Mouse (Mus musculus): Measurements from ENCODE around the gene Olfr847. TPM values are rescaled to one million over a fixed set of nuclear protein-coding genes. Genes with fewer than 3 reads are reported as not detected.

Gene Olfr847
- not detected in 2 replicates for polyA plus RNA-seq (2012; rRNA removed)

DNA sequence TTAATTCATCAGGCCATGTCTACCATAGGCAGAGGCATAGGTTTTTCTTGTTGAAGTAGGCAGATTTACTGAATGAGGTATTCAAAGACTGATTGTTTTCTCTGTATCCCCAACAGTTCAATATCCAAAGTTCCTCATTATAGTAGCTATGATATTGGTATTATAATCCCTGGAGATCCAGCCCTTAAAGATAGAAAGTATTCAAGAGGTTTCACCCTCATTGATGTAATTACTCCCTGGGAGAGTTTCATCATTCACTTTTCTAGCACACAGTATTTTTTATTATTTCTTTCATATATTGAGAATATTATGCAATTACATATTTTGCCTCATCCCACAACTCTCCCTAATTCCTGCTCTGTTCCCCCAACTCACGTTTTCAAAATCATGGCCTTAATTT lies at the start of gene Olfr847:
Gene Olfr847, minus strand, starts transcription at position 101 of the 400 bp plus-strand sequence.

DNA sequence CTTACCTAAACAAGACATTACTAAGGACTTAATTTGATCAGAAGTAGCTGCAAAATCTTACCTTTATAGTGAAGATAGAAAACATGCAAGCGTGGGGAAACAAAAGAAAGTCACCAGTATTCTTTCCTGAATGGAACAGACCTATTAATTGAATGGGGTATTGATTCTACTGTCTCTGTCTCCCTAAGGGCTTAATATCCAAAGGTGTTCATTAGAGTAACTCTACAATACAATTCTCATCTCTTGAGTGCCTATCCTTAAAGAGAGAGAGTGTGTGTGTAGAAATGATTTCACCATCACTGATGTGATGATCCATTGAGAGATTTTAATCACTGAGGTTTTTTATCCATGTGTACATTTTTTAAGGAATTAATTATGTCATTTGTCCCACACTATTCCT lies 14.6 kb downstream of the Olfr847 start, which contains the start of gene Olfr846:
Gene Olfr846, minus strand, starts transcription at position 101 of the 400 bp plus-strand sequence.

GRCm38 (mm10) chr9:19336157-19336556 lies 42.3 kb downstream of the Olfr847 start, which contains the start of gene Olfr845:
Gene Olfr845 (plus strand): TSS chr9:19336457.

Other genes starting within 250 kb of the Olfr847 start
- not detected in 2 replicates for gene Olfr837, start 242.4 kb downstream of the Olfr847 start, polyA plus RNA-seq (2012; rRNA removed)
- not detected in 2 replicates for gene Olfr839-ps1, start 201.4 kb downstream of the Olfr847 start, polyA plus RNA-seq (2012; rRNA removed)
- not detected in 2 replicates for gene Olfr843, start 126.7 kb downstream of the Olfr847 start, polyA plus RNA-seq (2012; rRNA removed)
- not detected in 2 replicates for gene Olfr844, start 62.3 kb downstream of the Olfr847 start, polyA plus RNA-seq (2012; rRNA removed)
- not detected in 2 replicates for gene Olfr845, start 42.2 kb downstream of the Olfr847 start, polyA plus RNA-seq (2012; rRNA removed)
- not detected in 2 replicates for gene Olfr846, start 14.7 kb downstream of the Olfr847 start, polyA plus RNA-seq (2012; rRNA removed)
- not detected in 2 replicates for gene Olfr849, start 61.6 kb upstream of the Olfr847 start, polyA plus RNA-seq (2012; rRNA removed)
- not detected in 2 replicates for gene Olfr850, start 99.6 kb upstream of the Olfr847 start, polyA plus RNA-seq (2012; rRNA removed)
- not detected in 2 replicates for gene Olfr851, start 114.6 kb upstream of the Olfr847 start, polyA plus RNA-seq (2012; rRNA removed)
- gene Olfr853, start 162.4 kb upstream of the Olfr847 start, polyA plus RNA-seq (2012; rRNA removed): not detected in 2 replicates
- not detected in 2 replicates for gene Olfr854, start 188.7 kb upstream of the Olfr847 start, polyA plus RNA-seq (2012; rRNA removed)
- gene Olfr855, start 203.9 kb upstream of the Olfr847 start, polyA plus RNA-seq (2012; rRNA removed): not detected in 2 replicates
- 0.81 and 1.0 TPM in 2 replicates for gene Zfp317, start 243.4 kb upstream of the Olfr847 start, polyA plus RNA-seq (2012; rRNA removed)